Mouse (Mus musculus) limb, embryonic 14.5 days (tissue): Measurements from ENCODE around the gene Pcsk6. TPM values are rescaled to one million over a fixed set of nuclear protein-coding genes. Genes with fewer than 3 reads are reported as not detected.
"Not testable (repeated sequence)": the region's sequence is repeated elsewhere in the genome, so short reads cannot be mapped to it uniquely, and the experiment has no call there.

Experiments used
- ATAC-seq: fragments of 200-750 bp; cut with Nextera tagmentation; 2 replicates; pipeline ENCODE4 v1.8.0; 2017; ENCODE audit warnings: low read depth, moderate number of reproducible peaks, moderate TSS enrichment; ENCODE audit not compliant: low FRiP score
- DNase-seq: peaks from one replicate; pipeline ENCODE4 v3.0.0-alpha.2; 2015; ENCODE audit warnings: low spot score
- H3K27ac ChIP-seq: fragments of 300-500 bp; sonication (generic); replicated peaks from 2 replicates; pipeline ENCODE4 v1.5.1; 2014; ENCODE audit warnings: low read depth, mild to moderate bottlenecking, low read length, moderate library complexity, mixed read lengths
- H3K27me3 ChIP-seq: fragments of 300-500 bp; sonication (generic); 2 replicates; pipeline ENCODE4 v1.6.1; 2014; ENCODE audit warnings: low read length, mixed read lengths; ENCODE audit not compliant: control insufficient read depth, insufficient read depth
- H3K36me3 ChIP-seq: fragments of 300-500 bp; sonication (generic); 2 replicates; pipeline ENCODE4 v1.6.1; 2014; ENCODE audit warnings: mild to moderate bottlenecking, low read length, moderate library complexity, mixed read lengths; ENCODE audit not compliant: control insufficient read depth, insufficient read depth
- H3K4me1 ChIP-seq: fragments of 300-500 bp; sonication (generic); 2 replicates; pipeline ENCODE4 v1.6.1; 2014; ENCODE audit warnings: antibody characterized with exemption, low read length, mixed read lengths; ENCODE audit not compliant: control insufficient read depth, insufficient read depth
- H3K4me2 ChIP-seq: fragments of 300-500 bp; sonication (generic); replicated peaks from 2 replicates; pipeline ENCODE4 v1.6.1; 2014; ENCODE audit warnings: low read depth, mild to moderate bottlenecking, low read length, moderate library complexity; ENCODE audit not compliant: severe bottlenecking
- H3K4me3 ChIP-seq: fragments of 300-500 bp; sonication (generic); replicated peaks from 2 replicates; pipeline ENCODE4 v1.5.1; 2014; ENCODE audit warnings: low read length
- H3K9ac ChIP-seq: fragments of 300-500 bp; sonication (generic); 2 replicates; pipeline ENCODE4 v1.6.1; 2014; ENCODE audit warnings: mild to moderate bottlenecking, low read depth, low read length, moderate library complexity; ENCODE audit not compliant: severe bottlenecking
- H3K9me3 ChIP-seq: fragments of 300-500 bp; sonication (generic); 2 replicates; pipeline ENCODE4 v1.6.1; 2016; ENCODE audit warnings: low read length; ENCODE audit not compliant: control insufficient read depth
- POLR2A ChIP-seq: fragments of 200-500 bp; IDR thresholded peaks from 2 replicates; pipeline ENCODE4 v1.8.0; 2012; ENCODE audit warnings: inconsistent platforms, mild to moderate bottlenecking, moderate library complexity, borderline replicate concordance; ENCODE audit not compliant: insufficient read depth, insufficient read length; ENCODE audit errors: extremely low read depth
- WGBS: fragments of 180-500 bp; shearing (Covaris S2); extraction: QIAGEN DNeasy Blood & Tissue Kit; methylation state at CpG from one replicate; pipeline ENCODE4 v1.1.7; 2014; 5-methylcytosine and 5-hydroxymethylcytosine counted together
- polyA plus RNA-seq, 2 experiments: library from polyadenylated mRNA; depleted of rRNA in 1 of 2; stranded (reverse) in 1 of 2; unstranded in 1 of 2; fragments of >200 nt; fragmentation: Nextera tagmentation in 1 of 2; extraction: Ambion mirVana in 1 of 2; gene quantifications; 2 replicates each; pipeline versions ENCODE4 v1.2.1 to v1.2.3; 2012 to 2014

Gene Pcsk6
- 34.1 and 37.9 TPM in 2 replicates for polyA plus RNA-seq (2012; rRNA removed)
- polyA plus RNA-seq (2014; fragmentation: Nextera tagmentation; extraction: Ambion mirVana) = 15.2 and 19.4 TPM in 2 replicates

DNA sequence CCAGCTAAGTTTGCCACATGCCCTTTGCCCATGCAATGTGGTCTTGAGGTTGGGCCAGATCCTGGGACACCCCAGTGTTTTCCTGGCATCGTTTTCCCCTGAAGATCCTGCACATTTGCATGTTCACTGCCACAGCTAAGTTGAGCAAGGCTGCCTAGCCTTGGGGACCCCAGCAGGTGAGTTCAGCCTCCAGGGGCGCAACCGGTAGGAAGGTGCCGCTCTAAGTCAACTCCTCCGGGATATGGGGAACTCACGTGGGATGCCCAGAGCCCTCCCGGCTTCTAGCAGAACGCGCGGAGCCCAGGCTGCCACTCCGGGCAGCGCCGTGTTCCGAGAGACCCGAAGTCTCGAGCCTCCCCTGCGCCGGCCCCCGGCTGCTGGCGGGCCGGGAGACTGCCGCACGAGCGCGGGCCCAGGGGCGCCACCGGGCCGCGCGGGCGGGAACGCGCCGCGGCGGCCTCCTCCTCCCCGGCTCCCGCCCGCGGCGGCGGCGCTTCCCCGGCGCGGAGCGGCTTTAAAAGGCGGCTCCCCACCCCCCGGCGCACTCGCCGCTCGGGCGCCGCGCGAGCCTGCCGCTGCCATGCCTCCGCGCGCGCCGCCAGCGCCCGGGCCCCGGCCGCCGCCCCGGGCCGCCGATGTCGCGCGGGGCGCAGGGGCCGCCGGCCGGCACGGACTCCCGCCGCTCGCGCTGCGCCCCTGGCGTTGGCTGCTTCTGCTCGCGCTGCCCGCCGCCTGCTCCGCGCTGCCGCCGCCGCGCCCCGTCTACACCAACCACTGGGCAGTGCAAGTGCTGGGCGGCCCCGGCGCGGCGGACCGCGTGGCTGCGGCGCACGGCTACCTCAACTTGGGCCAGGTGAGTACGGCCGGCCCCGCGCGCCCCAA is at the start of gene Pcsk6:
TSS of gene Pcsk6 (plus strand) at position 144 of the 882 bp plus-strand sequence.
- H3K4me3 ChIP-seq = peak within 1 kb of the TSS; percentile 65
- H3K36me3 ChIP-seq = no peaks in the 10 kb centered on the region
- ATAC-seq (peak; percentile 71), DNase-seq (peak; percentile 40)
- no peak for TF ChIP-seq POLR2A
- H3K4me1 ChIP-seq = peaks cover 10% of the 10 kb centered on the region
- no peaks in the 10 kb centered on the region for H3K9me3 ChIP-seq
- 0 out of 2 replicates have a peak within 1 kb of the TSS, but pooled peaks have one; percentile 13 for H3K27ac ChIP-seq
- peaks cover 7% of the 10 kb centered on the region; the same call in 1 of the 2 replicates for H3K27me3 ChIP-seq
- H3K9ac ChIP-seq = peak within 1 kb of the TSS; percentile 68
- under 1% methylated on average over 39 of the region's 111 CpGs for whole genome bisulfite sequencing
- H3K4me2 ChIP-seq = peak within 1 kb of the TSS; percentile 98

GRCm38 (mm10) chr7:65813611-65814212 is 47.8 kb upstream of the Pcsk6 start:
- no peak overlapping the region for H3K4me3 ChIP-seq
- H3K27me3 ChIP-seq = no peaks in the 10 kb centered on the region
- H3K4me2 ChIP-seq = no peak overlapping the region
- no peaks in the 10 kb centered on the region for H3K4me1 ChIP-seq
- no peaks in the 10 kb centered on the region for H3K9me3 ChIP-seq
- H3K36me3 ChIP-seq = no peaks in the 10 kb centered on the region
- WGBS = 86% methylated on average over 8 of the region's 8 CpGs
- no peak overlapping the region for H3K9ac ChIP-seq
- ATAC-seq (no peak), DNase-seq (no peak)
- H3K27ac ChIP-seq = no peak overlapping the region
- no peak for TF ChIP-seq POLR2A

- H3K9me3 ChIP-seq = no peaks in the 10 kb centered on the region
- H3K4me1 ChIP-seq = no peaks in the 10 kb centered on the region
- no peak overlapping the region for H3K27ac ChIP-seq
- no peak for TF ChIP-seq POLR2A
- no peaks in the 10 kb centered on the region for H3K36me3 ChIP-seq
- no peak overlapping the region for H3K4me3 ChIP-seq
- H3K27me3 ChIP-seq = no peaks in the 10 kb centered on the region
- no peak overlapping the region for H3K4me2 ChIP-seq
- 98% methylated on average over 8 of the region's 8 CpGs for WGBS
- DNase-seq (no peak), ATAC-seq (no peak)
- no peak overlapping the region for H3K9ac ChIP-seq
These were observed 44.0 kb upstream of the Pcsk6 start for GRCm38 (mm10) chr7:65817564-65817963.

DNA sequence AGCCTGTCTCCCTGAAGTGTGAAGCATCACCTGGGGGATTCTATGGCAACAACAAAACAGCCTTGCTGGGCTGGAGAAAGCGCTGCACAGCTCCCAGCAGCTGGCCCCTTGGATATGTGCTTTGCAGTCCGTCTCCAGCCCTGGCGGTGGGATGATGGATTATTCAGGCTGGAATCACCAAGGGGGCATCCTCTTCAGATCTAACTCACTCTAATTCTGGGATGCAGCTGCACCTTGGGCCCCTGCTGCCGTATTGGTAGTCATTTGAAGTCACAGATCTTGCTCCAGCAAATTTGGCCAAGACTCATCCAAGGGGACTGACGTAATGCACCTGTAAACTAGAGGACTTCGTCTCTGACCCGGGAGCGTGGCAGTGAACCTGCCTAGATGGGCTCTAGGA is 41.1 kb upstream of the Pcsk6 start:
- TF ChIP-seq POLR2A = no peak
- H3K36me3 ChIP-seq = no peaks in the 10 kb centered on the region
- no peaks in the 10 kb centered on the region for H3K27me3 ChIP-seq
- H3K9ac ChIP-seq = no peak overlapping the region
- H3K27ac ChIP-seq = no peak overlapping the region
- 37% methylated on average over 8 of the region's 8 CpGs for WGBS
- no peaks in the 10 kb centered on the region for H3K9me3 ChIP-seq
- no peak overlapping the region for H3K4me3 ChIP-seq
- no peak for ATAC-seq
- H3K4me2 ChIP-seq = no peak overlapping the region
- DNase-seq = no peak
- H3K4me1 ChIP-seq = no peaks in the 10 kb centered on the region

DNA sequence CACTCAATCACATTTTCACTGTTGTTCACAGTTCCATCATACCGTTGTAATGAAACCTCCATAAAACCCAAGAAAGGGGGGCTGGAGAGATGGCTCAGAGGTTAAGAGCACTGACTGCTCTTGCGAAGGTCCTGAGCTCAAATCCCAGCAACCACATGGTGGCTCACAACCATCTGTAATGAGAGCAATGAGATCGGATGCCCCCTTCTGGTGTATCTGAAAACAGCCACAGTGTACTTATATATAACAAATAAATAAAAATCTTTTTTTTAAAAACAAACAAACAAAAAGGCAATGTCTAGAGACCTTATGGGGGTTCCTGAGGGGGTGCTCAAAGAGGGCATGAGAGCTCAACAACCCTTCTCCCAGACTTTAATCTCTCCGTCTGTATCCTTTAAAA is 39.6 kb upstream of the Pcsk6 start:
- H3K27ac ChIP-seq, H3K36me3 ChIP-seq, ATAC-seq, H3K9me3 ChIP-seq, H3K4me2 ChIP-seq, H3K4me1 ChIP-seq, H3K4me3 ChIP-seq, DNase-seq, H3K9ac ChIP-seq, H3K27me3 ChIP-seq: not testable (repeated sequence)
- WGBS = 76% methylated on average over 4 of the region's 4 CpGs
